Mouse (Mus musculus) erythroid progenitor cell, adult 5-6 weeks (primary cell): ENCODE data around the gene Lancl2. TPM values are rescaled to one million over a fixed set of nuclear protein-coding genes. Genes with fewer than 3 reads are reported as not detected.
A peak's percentile ranks its signal among the peaks of the same experiment; 100 is the strongest.

Experiments
- ATAC-seq: replicated peaks from 2 replicates; pipeline ENCODE4 v1.8.0; 2016; ENCODE audit warnings: moderate number of reproducible peaks, mild to moderate bottlenecking, moderate TSS enrichment, inconsistent platforms; ENCODE audit not compliant: poor library complexity, low FRiP score, severe bottlenecking
- total RNA-seq, 2 experiments: library from RNA; stranded (forward) in 1 of 2; stranded (reverse) in 1 of 2; fragments of 150-400 nt in 1 of 2; fragments of 186-747, 209-891 nt in 1 of 2; gene quantifications; 2 replicates each; pipeline versions ENCODE4 v1.2.3 to v1.2.4; 2015 to 2017; ENCODE audit warnings: low replicate concordance in 2 of 2

Lancl2 gene
- total RNA-seq, 2 experiments from 2014 or later = 38.6 to 53.7 TPM

GRCm38 (mm10) chr6:57766287-57766686, 63.9 kb downstream of the Lancl2 start:
- peak; percentile 73 for ATAC-seq

- ATAC-seq = peak; percentile 82
Observed at GRCm38 (mm10) chr6:57767112-57767868, 65.0 kb downstream of the Lancl2 start.

- no peak for ATAC-seq
Observed at GRCm38 (mm10) chr6:57768948-57769525, 66.7 kb downstream of the Lancl2 start.

- no peak for ATAC-seq
Observed at GRCm38 (mm10) chr6:57770467-57771190, 68.3 kb downstream of the Lancl2 start.

GRCm38 (mm10) chr6:57773792-57774191, 71.5 kb downstream of the Lancl2 start:
- ATAC-seq = no peak

GRCm38 (mm10) chr6:57780359-57780758, 78.0 kb downstream of the Lancl2 start:
- ATAC-seq = no peak

GRCm38 (mm10) chr6:57782658-57783057, 80.3 kb downstream of the Lancl2 start:
- ATAC-seq = no peak

GRCm38 (mm10) chr6:57784251-57784650, 81.9 kb downstream of the Lancl2 start:
- ATAC-seq = no peak

GRCm38 (mm10) chr6:57787376-57787775, 85.0 kb downstream of the Lancl2 start:
- 0 out of 2 replicates have a peak, but pooled peaks have one; percentile 41 for ATAC-seq

Other genes with a start within 250 kb of the Lancl2 start
- 0.42 and 1.4 TPM in 2 replicates for gene Ppm1k, start 167.1 kb upstream of the Lancl2 start, total RNA-seq (2015; ENCODE audit: low replicate concordance)
- gene Ppm1k, start 167.1 kb upstream of the Lancl2 start, total RNA-seq (2017; ENCODE audit: low replicate concordance) = 0.91 and 21.4 TPM in 2 replicates
- 31.4 and 47.8 TPM in 2 replicates for gene Herc6, start 121.5 kb upstream of the Lancl2 start, total RNA-seq (2015; ENCODE audit: low replicate concordance)
- gene Herc6, start 121.5 kb upstream of the Lancl2 start, total RNA-seq (2017; ENCODE audit: low replicate concordance) = 64.6 and 111 TPM in 2 replicates
- 5.4 and 7.1 TPM in 2 replicates for gene Pyurf, start 10.5 kb upstream of the Lancl2 start, total RNA-seq (2015; ENCODE audit: low replicate concordance)
- gene Pyurf, start 10.5 kb upstream of the Lancl2 start, total RNA-seq (2017; ENCODE audit: low replicate concordance) = 8.4 and 12.8 TPM in 2 replicates
- 256 and 266 TPM in 2 replicates for gene Vopp1, start 122.6 kb downstream of the Lancl2 start, total RNA-seq (2015; ENCODE audit: low replicate concordance)
- 264 and 267 TPM in 2 replicates for gene Vopp1, start 122.6 kb downstream of the Lancl2 start, total RNA-seq (2017; ENCODE audit: low replicate concordance)
- gene Vmn1r21, start 147.8 kb downstream of the Lancl2 start, total RNA-seq (2015; ENCODE audit: low replicate concordance) = not detected in 2 replicates
- gene Vmn1r21, start 147.8 kb downstream of the Lancl2 start, total RNA-seq (2017; ENCODE audit: low replicate concordance) = not detected in 2 replicates
- gene Vmn1r22, start 205.5 kb downstream of the Lancl2 start, total RNA-seq (2015; ENCODE audit: low replicate concordance) = not detected in 2 replicates
- gene Vmn1r22, start 205.5 kb downstream of the Lancl2 start, total RNA-seq (2017; ENCODE audit: low replicate concordance) = not detected in 2 replicates
- gene Vmn1r23, start 224.3 kb downstream of the Lancl2 start, total RNA-seq (2015; ENCODE audit: low replicate concordance) = not detected in 2 replicates
- gene Vmn1r23, start 224.3 kb downstream of the Lancl2 start, total RNA-seq (2017; ENCODE audit: low replicate concordance) = not detected in 2 replicates